Mouse (Mus musculus) small intestine, adult 2 months (tissue): Measurements from ENCODE around the gene Wdr92.
A peak's percentile ranks its signal among the peaks of the same experiment; 100 is the strongest.

Experiments used
- CTCF ChIP-seq: fragments of 200-500 bp; IDR thresholded peaks from 2 replicates; pipeline ENCODE4 v1.5.1; 2012; ENCODE audit warnings: low read depth, mild to moderate bottlenecking, control low read depth, inconsistent platforms, low read length, moderate library complexity, mixed read lengths; ENCODE audit not compliant: insufficient replicate concordance, insufficient read length; ENCODE audit errors: extremely low read depth
- POLR2A ChIP-seq: fragments of 200-500 bp; IDR thresholded peaks from 2 replicates; pipeline ENCODE4 v1.6.1; 2012; ENCODE audit warnings: low read depth, mild to moderate bottlenecking, control low read depth, inconsistent platforms, low read length, moderate library complexity

DNA sequence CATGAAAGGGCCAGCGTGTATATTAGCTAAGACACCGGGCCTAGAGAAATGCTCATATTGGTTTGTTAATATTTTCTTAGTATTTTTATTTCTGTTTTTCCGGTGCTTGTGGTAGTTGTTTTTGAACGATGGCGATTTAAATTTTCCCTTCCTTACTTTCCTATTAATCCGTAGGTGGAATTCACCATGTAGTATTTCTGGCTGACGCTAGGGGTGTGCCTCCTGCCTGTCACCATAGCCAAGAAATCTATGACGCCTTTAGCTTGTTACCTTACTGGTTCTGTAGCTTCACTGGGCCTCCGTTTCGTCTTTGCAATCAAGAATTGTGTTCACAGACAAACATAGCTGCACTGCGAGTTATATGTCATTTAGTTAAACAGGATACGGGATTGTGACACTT is 21.7 kb upstream of the Wdr92 start:
- peak; percentile 11; the same call in 1 of the 2 replicates for TF ChIP-seq CTCF
- TF ChIP-seq POLR2A, result no peak
